9 mouse cellular contexts compared by ENCODE assay signal in the genomic region with DNA sequence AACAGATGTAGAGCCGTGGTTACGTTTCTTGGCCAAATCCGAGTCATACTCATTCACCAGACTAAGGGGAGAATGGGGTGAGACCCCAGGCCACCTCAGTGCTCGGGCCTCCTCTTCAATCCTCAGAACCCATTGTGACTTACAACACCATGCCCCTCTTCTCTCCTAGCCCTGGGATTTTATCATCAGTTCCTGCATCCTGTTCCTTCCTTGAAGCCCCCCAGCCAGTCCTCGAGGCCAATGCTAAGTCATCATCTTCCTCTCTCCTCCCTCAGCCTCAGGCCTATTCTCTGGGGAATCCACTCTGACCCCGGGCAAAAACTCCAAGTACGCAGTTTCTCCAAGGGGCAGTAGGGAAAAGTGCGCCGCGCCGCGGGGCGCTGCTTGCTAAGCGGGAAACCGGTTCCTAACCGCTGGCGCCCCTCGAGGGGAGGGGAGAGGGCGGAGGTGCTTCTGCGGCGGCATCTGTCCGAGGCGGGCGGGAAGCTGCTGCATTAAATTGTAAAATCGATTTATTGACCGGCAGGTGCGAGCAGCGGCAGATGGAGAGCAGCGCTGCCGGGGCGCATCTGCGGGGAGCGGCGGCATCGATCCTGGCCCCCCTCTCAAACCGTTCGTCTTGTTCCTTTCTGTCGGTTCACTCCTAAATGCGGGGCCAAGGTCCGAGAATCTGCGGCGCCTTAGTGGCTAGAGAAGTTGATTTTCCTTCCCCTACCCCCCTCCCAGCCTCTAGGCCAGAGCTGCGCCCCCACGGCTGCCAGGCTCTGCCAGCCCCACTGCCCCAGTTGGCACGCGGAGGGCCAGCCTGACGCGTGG. TPM values are rescaled to one million over a fixed set of nuclear protein-coding genes. Genes with fewer than 3 reads are reported as not detected.
DNase-seq lines count a peak whose midpoint lies in the region; ATAC-seq lines count a peak whose summit lies in the region.
"Had no signal": no experiment of that assay in that cellular context is flagged by ENCODE, and none has a peak within 500 bp of the region (broad histone marks: within the 10 kb centered on the region; RNA-seq: fewer than 3 reads in every experiment).

No protein-coding gene starts in this region.

- peaks cover 73% of the 10 kb centered on the region for H3K27me3 ChIP-seq in kidney, embryonic 15.5 days
- H3K27me3 ChIP-seq in embryonic facial prominence, embryonic 10.5 days (replicated peaks; ENCODE audit: low read depth, poor library complexity, severe bottlenecking) = peaks cover 100% of the 10 kb centered on the region
- H3K27me3 ChIP-seq in intestine, embryonic 15.5 days (replicated peaks) = peaks cover 52% of the 10 kb centered on the region
- H3K27me3 ChIP-seq in neural tube, embryonic 11.5 days (ENCODE audit: control insufficient read depth, insufficient read depth, low read length) = peaks cover 80% of the 10 kb centered on the region

- no peaks in the 10 kb centered on the region for H3K9me3 ChIP-seq in kidney, embryonic 15.5 days (replicated peaks)
- H3K9me3 ChIP-seq in embryonic facial prominence, embryonic 10.5 days = no peaks in the 10 kb centered on the region
- no peaks in the 10 kb centered on the region for H3K9me3 ChIP-seq in intestine, embryonic 15.5 days
- no peaks in the 10 kb centered on the region for H3K9me3 ChIP-seq in neural tube, embryonic 11.5 days (ENCODE audit: control insufficient read depth, low read length)

- 3% methylated on average over 48 of the region's 48 CpGs for WGBS in kidney, embryonic 15.5 days
- WGBS in embryonic facial prominence, embryonic 10.5 days = 2% methylated on average over 48 of the region's 48 CpGs
- 6% methylated on average over 48 of the region's 48 CpGs for WGBS in intestine, embryonic 15.5 days
- 2% methylated on average over 48 of the region's 48 CpGs for WGBS in neural tube, embryonic 11.5 days

- DNase-seq in kidney, adult 11 months = no peak
- peak; percentile 68 for DNase-seq in embryonic facial prominence, embryonic 10.5 days (ENCODE audit: low spot score)
- peak; percentile 69 for DNase-seq in neural tube, embryonic 11.5 days (ENCODE audit: low spot score)
- no peak for DNase-seq in left cerebral cortex, adult 9 months (ENCODE audit: low spot score in 2 of 2)
- no peak for DNase-seq in adrenal gland, postnatal 14 days
- DNase-seq in layer of hippocampus, adult 8-10 months (ENCODE audit: low spot score in 2 of 2) = no peak

- H3K4me1 ChIP-seq in kidney, embryonic 15.5 days = peaks cover 70% of the 10 kb centered on the region
- peaks cover 62% of the 10 kb centered on the region for H3K4me1 ChIP-seq in embryonic facial prominence, embryonic 10.5 days
- H3K4me1 ChIP-seq in intestine, embryonic 15.5 days (replicated peaks) = peaks cover 54% of the 10 kb centered on the region
- H3K4me1 ChIP-seq in neural tube, embryonic 11.5 days (ENCODE audit: control insufficient read depth, insufficient read depth, low read length) = peaks cover 23% of the 10 kb centered on the region

- peak overlapping the region; percentile 41 for H3K4me3 ChIP-seq in kidney, embryonic 15.5 days (replicated peaks)
- peak overlapping the region; percentile 53 for H3K4me3 ChIP-seq in embryonic facial prominence, embryonic 10.5 days
- peak overlapping the region; percentile 35 for H3K4me3 ChIP-seq in intestine, embryonic 15.5 days (replicated peaks)
- peak overlapping the region; percentile 25 for H3K4me3 ChIP-seq in neural tube, embryonic 11.5 days (ENCODE audit: low read depth, low read length)

- H3K27ac ChIP-seq in kidney, embryonic 15.5 days = no peak overlapping the region
- H3K27ac ChIP-seq in embryonic facial prominence, embryonic 10.5 days (replicated peaks) = peak overlapping the region; percentile 71
- H3K27ac ChIP-seq in intestine, embryonic 15.5 days = peak overlapping the region; percentile 22; the same call in 1 of the 2 replicates
- no peak overlapping the region for H3K27ac ChIP-seq in neural tube, embryonic 11.5 days (ENCODE audit: low read depth, low read length)

- H3K36me3 ChIP-seq in kidney, embryonic 15.5 days = no peaks in the 10 kb centered on the region
- no peaks in the 10 kb centered on the region for H3K36me3 ChIP-seq in embryonic facial prominence, embryonic 10.5 days (replicated peaks)
- no peaks in the 10 kb centered on the region for H3K36me3 ChIP-seq in intestine, embryonic 15.5 days
- no peaks in the 10 kb centered on the region for H3K36me3 ChIP-seq in neural tube, embryonic 11.5 days (ENCODE audit: control insufficient read depth, insufficient read depth, low read length)

- peak overlapping the region; percentile 67 for H3K4me2 ChIP-seq in kidney, embryonic 15.5 days
- H3K4me2 ChIP-seq in intestine, embryonic 15.5 days (replicated peaks) = peak overlapping the region; percentile 85
- peak overlapping the region; percentile 49 for H3K4me2 ChIP-seq in neural tube, embryonic 11.5 days (ENCODE audit: low read depth)

- H3K9ac ChIP-seq in kidney, embryonic 15.5 days = peak overlapping the region; percentile 45
- peak overlapping the region; percentile 36 for H3K9ac ChIP-seq in intestine, embryonic 15.5 days
- H3K9ac ChIP-seq in neural tube, embryonic 11.5 days (ENCODE audit: low read length) = peak overlapping the region; percentile 35; the same call in 1 of the 2 replicates

- no peak for ATAC-seq in kidney, embryonic 15.5 days (replicated peaks; ENCODE audit: low FRiP score)
- no peak for ATAC-seq in intestine, embryonic 15.5 days
- ATAC-seq in neural tube, embryonic 11.5 days (ENCODE audit: insufficient read depth, low FRiP score, low TSS enrichment) = peak; percentile 56

RNA-seq across cellular contexts. Expression of a gene that starts 3.6 kb away (rescaled TPM):
- 9.9 and 10.5 TPM in 2 replicates for polyA plus RNA-seq in kidney, embryonic 15.5 days (2015; fragmentation: Nextera tagmentation; extraction: Ambion mirVana)
- 4.4 and 4.6 TPM in 2 replicates for polyA plus RNA-seq in embryonic facial prominence, embryonic 10.5 days (2016; fragmentation: Nextera tagmentation; extraction: Ambion mirVana)
- polyA plus RNA-seq in intestine, embryonic 15.5 days (2015; fragmentation: Nextera tagmentation; extraction: Ambion mirVana) = 8.3 and 8.4 TPM in 2 replicates
- polyA plus RNA-seq in neural tube, embryonic 11.5 days (2014; fragmentation: Nextera tagmentation; extraction: Ambion mirVana) = 3.1 and 3.8 TPM in 2 replicates
- total RNA-seq in adrenal gland, postnatal 14 days (2021) = 13.7 and 14.4 TPM in 2 replicates
- 1 to 10 TPM; 2.1 to 3.7 (median 3.2) TPM for total RNA-seq in layer of hippocampus, adult 8-10 months (2022)
- total RNA-seq: MEL had no signal

RNA-seq across cellular contexts. Expression of a gene that starts 29.1 kb away (rescaled TPM):
- 0.91 and 0.98 TPM in 2 replicates for polyA plus RNA-seq in kidney, embryonic 15.5 days (2015; fragmentation: Nextera tagmentation; extraction: Ambion mirVana)
- 0.90 and 1.1 TPM in 2 replicates for polyA plus RNA-seq in embryonic facial prominence, embryonic 10.5 days (2016; fragmentation: Nextera tagmentation; extraction: Ambion mirVana)
- polyA plus RNA-seq in intestine, embryonic 15.5 days (2015; fragmentation: Nextera tagmentation; extraction: Ambion mirVana) = 2.3 and 2.7 TPM in 2 replicates
- 0.95 and 1.3 TPM in 2 replicates for polyA plus RNA-seq in neural tube, embryonic 11.5 days (2014; fragmentation: Nextera tagmentation; extraction: Ambion mirVana)
- total RNA-seq in adrenal gland, postnatal 14 days (2021) = 3.7 and 6.2 TPM in 2 replicates
- total RNA-seq in layer of hippocampus, adult 8-10 months (2022) = 1 to 10 TPM; 5.1 to 6.4 (median 6.4) TPM

RNA-seq across cellular contexts. Expression of a gene that starts 33.4 kb away (rescaled TPM):
- polyA plus RNA-seq in kidney, embryonic 15.5 days (2015; fragmentation: Nextera tagmentation; extraction: Ambion mirVana) = 17.6 and 19.6 TPM in 2 replicates
- 23.1 and 25.1 TPM in 2 replicates for polyA plus RNA-seq in embryonic facial prominence, embryonic 10.5 days (2016; fragmentation: Nextera tagmentation; extraction: Ambion mirVana)
- 20.9 and 22.5 TPM in 2 replicates for polyA plus RNA-seq in intestine, embryonic 15.5 days (2015; fragmentation: Nextera tagmentation; extraction: Ambion mirVana)
- polyA plus RNA-seq in neural tube, embryonic 11.5 days (2014; fragmentation: Nextera tagmentation; extraction: Ambion mirVana) = 17.4 and 17.8 TPM in 2 replicates
- total RNA-seq in adrenal gland, postnatal 14 days (2021) = 18.1 and 18.6 TPM in 2 replicates
- total RNA-seq in layer of hippocampus, adult 8-10 months (2022) = 10 to 100 TPM; 42.9 to 47.2 (median 45.5) TPM

RNA-seq across cellular contexts. Expression of a gene that starts 50.9 kb away (rescaled TPM):
- polyA plus RNA-seq in kidney, embryonic 15.5 days (2015; fragmentation: Nextera tagmentation; extraction: Ambion mirVana) = 0.72 and 1.1 TPM in 2 replicates
- polyA plus RNA-seq in embryonic facial prominence, embryonic 10.5 days (2016; fragmentation: Nextera tagmentation; extraction: Ambion mirVana) = 0.74 and 2.5 TPM in 2 replicates
- polyA plus RNA-seq in intestine, embryonic 15.5 days (2015; fragmentation: Nextera tagmentation; extraction: Ambion mirVana) = 5.2 and 7.1 TPM in 2 replicates
- polyA plus RNA-seq in neural tube, embryonic 11.5 days (2014; fragmentation: Nextera tagmentation; extraction: Ambion mirVana) = 2.3 and 2.4 TPM in 2 replicates
- total RNA-seq in adrenal gland, postnatal 14 days (2021) = 0.41 TPM in 1 of 2 replicates, not detected in the other
- 1 to 10 TPM; 8.5 to 10.0 (median 9.7) TPM for total RNA-seq in layer of hippocampus, adult 8-10 months (2022)
- total RNA-seq: MEL had no signal

Comparison
In these comparisons a context has a peak if more than half of its experiments do, and no peak if none do; other contexts are left out.
1. H3K27ac ChIP-seq: peak in embryonic facial prominence, embryonic 10.5 days (single experiment) and intestine, embryonic 15.5 days (single experiment); none in kidney, embryonic 15.5 days (single experiment) and neural tube, embryonic 11.5 days (single experiment).
2. DNase-seq: peak in embryonic facial prominence, embryonic 10.5 days (single experiment) and neural tube, embryonic 11.5 days (single experiment); none in kidney, adult 11 months (single experiment), left cerebral cortex, adult 9 months (0 of 2), adrenal gland, postnatal 14 days (single experiment) and layer of hippocampus, adult 8-10 months (0 of 2).
3. Peak in every context shown above with its lines, with median percentiles within 50 percentile points of each other: H3K4me2 ChIP-seq, H3K4me3 ChIP-seq and H3K9ac ChIP-seq.